Mouse (Mus musculus): Measurements from ENCODE around the gene Col4a6. TPM values are rescaled to one million over a fixed set of nuclear protein-coding genes. Genes with fewer than 3 reads are reported as not detected.
A peak's percentile ranks its signal among the peaks of the same experiment; 100 is the strongest.

Col4a6 gene
- polyA plus RNA-seq, 1 experiment: 0.01 TPM

DNA sequence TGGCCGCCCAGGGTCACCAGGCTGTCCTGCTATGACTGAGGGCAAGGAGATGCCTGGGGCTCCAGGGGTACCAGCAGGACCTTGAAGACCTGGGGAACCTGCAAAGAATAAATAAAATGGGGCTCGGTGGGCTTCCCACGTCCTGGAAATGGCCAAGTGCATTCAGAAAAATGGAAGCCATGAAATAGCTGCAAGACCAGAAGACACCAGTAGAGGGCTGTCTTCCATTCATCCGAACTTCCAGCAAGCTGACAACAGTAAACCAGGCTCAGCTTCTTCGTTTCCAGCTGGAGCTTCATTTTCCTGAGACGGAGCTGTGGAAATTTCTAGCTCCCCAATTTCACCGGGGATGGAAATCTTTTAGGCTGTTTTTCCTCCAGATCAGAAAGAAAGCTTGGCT is 298.5 kb downstream of the Col4a6 start:
- no peak overlapping the region for H3K4me3 ChIP-seq (ENCODE audit: insufficient read depth, poor library complexity, severe bottlenecking)
- H3K27me3 ChIP-seq (ENCODE audit: control insufficient read depth, insufficient read depth, insufficient read length): no peaks in the 10 kb centered on the region
- no peaks in the 10 kb centered on the region for H3K79me2 ChIP-seq (ENCODE audit: control insufficient read depth, insufficient read depth)
- H3K79me3 ChIP-seq (ENCODE audit: low read depth): no peaks in the 10 kb centered on the region
- TF ChIP-seq CEBPB (IDR thresholded peaks at IDR 0.05; ENCODE audit: low read depth) (no peak), USF1 (IDR thresholded peaks at IDR 0.05; ENCODE audit: low read depth) (no peak), FOSL1 (IDR thresholded peaks at IDR 0.05; ENCODE audit: insufficient read depth, low read length, poor library complexity, severe bottlenecking) (no peak), CTCF (IDR thresholded peaks at IDR 0.05; ENCODE audit: control insufficient read depth, insufficient read depth, insufficient read length) (no peak), MYOD1 (IDR thresholded peaks at IDR 0.05; ENCODE audit: control insufficient read depth, insufficient read length, low read depth) (no peak), MAX (IDR thresholded peaks at IDR 0.05) (no peak), MYOG (IDR thresholded peaks at IDR 0.05; ENCODE audit: control insufficient read depth, extremely low read depth, insufficient read length) (no peak)
- no peak overlapping the region for H3ac ChIP-seq (ENCODE audit: control insufficient read depth, insufficient read length, low read depth)
- no peaks in the 10 kb centered on the region for H3K36me3 ChIP-seq (ENCODE audit: control insufficient read depth, insufficient read depth)

DNA sequence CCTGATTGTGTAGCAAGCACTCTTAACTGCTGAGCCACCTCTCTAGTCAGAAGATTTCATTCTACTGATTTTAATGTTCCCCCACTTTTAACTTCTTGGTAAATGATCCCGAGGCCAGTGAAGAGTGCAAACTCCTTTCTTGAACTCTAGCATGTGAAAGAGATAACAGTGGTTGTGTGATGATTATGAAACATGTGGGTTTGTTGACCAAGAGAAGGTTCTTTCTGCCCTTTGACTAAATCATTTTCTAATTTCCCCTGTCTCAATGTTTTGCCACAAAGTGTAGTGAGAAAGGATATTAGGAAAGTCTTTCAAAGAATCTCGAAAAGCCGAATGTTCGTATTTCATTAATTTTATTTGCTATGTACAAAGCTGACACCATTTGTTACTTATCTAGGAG is 308.8 kb downstream of the Col4a6 start:
- Histone ChIP-seq H3K4me3 (ENCODE audit: insufficient read depth, poor library complexity, severe bottlenecking) (no peak overlapping the region), H3K79me2 (ENCODE audit: control insufficient read depth, insufficient read depth) (no peaks in the 10 kb centered on the region), H3K79me3 (ENCODE audit: low read depth) (no peaks in the 10 kb centered on the region), H3ac (ENCODE audit: control insufficient read depth, insufficient read length, low read depth) (no peak overlapping the region), H3K36me3 (ENCODE audit: control insufficient read depth, insufficient read depth) (no peaks in the 10 kb centered on the region), H3K27me3 (ENCODE audit: control insufficient read depth, insufficient read depth, insufficient read length) (no peaks in the 10 kb centered on the region)
- TF ChIP-seq CEBPB (IDR thresholded peaks at IDR 0.05; ENCODE audit: low read depth) (no peak), FOSL1 (IDR thresholded peaks at IDR 0.05; ENCODE audit: insufficient read depth, low read length, poor library complexity, severe bottlenecking) (no peak), MAX (IDR thresholded peaks at IDR 0.05) (no peak), USF1 (IDR thresholded peaks at IDR 0.05; ENCODE audit: low read depth) (no peak), MYOD1 (IDR thresholded peaks at IDR 0.05; ENCODE audit: control insufficient read depth, insufficient read length, low read depth) (no peak), MYOG (IDR thresholded peaks at IDR 0.05; ENCODE audit: control insufficient read depth, extremely low read depth, insufficient read length) (no peak), CTCF (IDR thresholded peaks at IDR 0.05; ENCODE audit: control insufficient read depth, insufficient read depth, insufficient read length) (no peak)

DNA sequence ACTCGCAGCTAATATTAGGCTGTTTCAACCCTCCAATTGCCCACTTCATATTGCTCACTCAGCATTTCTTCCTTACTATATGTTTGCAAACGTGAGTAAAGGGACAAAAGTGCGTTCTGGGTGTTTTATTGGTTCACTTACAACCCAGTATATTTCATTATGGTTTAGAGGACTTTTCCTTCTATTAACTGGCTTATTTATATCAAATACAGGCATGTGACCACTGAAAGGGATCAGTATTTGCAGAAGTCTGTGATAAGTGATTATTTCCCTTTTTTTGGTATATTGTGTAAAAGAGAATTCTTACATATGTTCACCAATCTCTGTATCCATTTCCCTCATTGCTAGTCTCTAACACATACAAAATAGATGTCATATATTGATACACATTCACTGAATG is 313.5 kb downstream of the Col4a6 start:
- Histone ChIP-seq H3K79me3 (ENCODE audit: low read depth) (no peaks in the 10 kb centered on the region), H3ac (ENCODE audit: control insufficient read depth, insufficient read length, low read depth) (no peak overlapping the region), H3K27me3 (ENCODE audit: control insufficient read depth, insufficient read depth, insufficient read length) (no peaks in the 10 kb centered on the region), H3K4me3 (ENCODE audit: insufficient read depth, poor library complexity, severe bottlenecking) (no peak overlapping the region), H3K36me3 (ENCODE audit: control insufficient read depth, insufficient read depth) (no peaks in the 10 kb centered on the region), H3K79me2 (ENCODE audit: control insufficient read depth, insufficient read depth) (no peaks in the 10 kb centered on the region)
- no peak for TF ChIP-seq MAX (IDR thresholded peaks at IDR 0.05)
- TF ChIP-seq MYOG (IDR thresholded peaks at IDR 0.05; ENCODE audit: control insufficient read depth, extremely low read depth, insufficient read length): no peak
- no peak for TF ChIP-seq MYOD1 (IDR thresholded peaks at IDR 0.05; ENCODE audit: control insufficient read depth, insufficient read length, low read depth)
- no peak for TF ChIP-seq USF1 (IDR thresholded peaks at IDR 0.05; ENCODE audit: low read depth)
- TF ChIP-seq CTCF (IDR thresholded peaks at IDR 0.05; ENCODE audit: control insufficient read depth, insufficient read depth, insufficient read length): no peak
- no peak for TF ChIP-seq FOSL1 (IDR thresholded peaks at IDR 0.05; ENCODE audit: insufficient read depth, low read length, poor library complexity, severe bottlenecking)
- no peak for TF ChIP-seq CEBPB (IDR thresholded peaks at IDR 0.05; ENCODE audit: low read depth)

DNA sequence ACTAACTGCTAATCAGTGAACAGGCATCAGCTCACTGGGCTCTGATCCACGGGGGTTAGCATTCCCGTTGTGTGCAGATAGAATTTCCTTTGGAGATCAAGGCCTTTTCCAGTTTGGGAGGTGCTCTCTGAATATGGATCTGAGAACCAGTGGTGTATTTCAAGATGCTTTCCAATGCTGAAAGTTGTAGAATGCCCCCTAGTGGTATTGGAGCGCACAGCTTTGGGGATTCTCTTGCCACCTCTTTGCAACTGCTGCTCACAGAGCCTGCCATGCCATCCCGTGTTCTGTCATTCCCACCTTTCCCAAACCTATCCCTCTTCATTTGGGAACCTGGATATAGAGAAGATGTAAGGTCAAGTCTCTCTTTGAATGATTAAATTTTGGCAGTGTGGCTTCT is 315.7 kb downstream of the Col4a6 start:
- Histone ChIP-seq H3K27me3 (ENCODE audit: control insufficient read depth, insufficient read depth, insufficient read length) (no peaks in the 10 kb centered on the region), H3K79me2 (ENCODE audit: control insufficient read depth, insufficient read depth) (no peaks in the 10 kb centered on the region), H3K4me3 (ENCODE audit: insufficient read depth, poor library complexity, severe bottlenecking) (no peak overlapping the region), H3K36me3 (ENCODE audit: control insufficient read depth, insufficient read depth) (no peaks in the 10 kb centered on the region), H3ac (ENCODE audit: control insufficient read depth, insufficient read length, low read depth) (no peak overlapping the region), H3K79me3 (ENCODE audit: low read depth) (no peaks in the 10 kb centered on the region)
- TF ChIP-seq CTCF (IDR thresholded peaks at IDR 0.05; ENCODE audit: control insufficient read depth, insufficient read depth, insufficient read length) (peak; percentile 13), MYOG (IDR thresholded peaks at IDR 0.05; ENCODE audit: control insufficient read depth, extremely low read depth, insufficient read length) (no peak)

DNA sequence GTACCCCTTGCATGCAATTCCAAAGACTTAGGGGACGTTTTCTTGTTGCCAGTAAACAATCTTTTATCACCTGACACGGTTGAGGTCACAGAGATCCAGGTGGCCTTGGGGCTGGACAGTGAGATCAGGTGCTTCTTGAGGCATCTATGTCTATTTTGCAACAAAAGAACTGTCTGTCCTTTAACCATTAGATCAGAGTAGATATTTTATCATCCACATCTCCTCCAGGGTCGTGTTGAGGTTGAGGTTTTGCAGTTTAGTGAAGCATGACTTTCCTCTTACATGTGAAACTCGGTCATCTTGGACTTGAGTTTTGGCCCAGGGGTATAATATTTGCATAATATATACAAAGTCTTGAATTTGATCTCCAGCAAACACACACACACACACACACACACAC is 316.2 kb downstream of the Col4a6 start:
- no peak for TF ChIP-seq MYOG (IDR thresholded peaks at IDR 0.05; ENCODE audit: control insufficient read depth, extremely low read depth, insufficient read length)
- TF ChIP-seq CEBPB (IDR thresholded peaks at IDR 0.05; ENCODE audit: low read depth): no peak
- TF ChIP-seq MAX (IDR thresholded peaks at IDR 0.05): no peak
- no peak for TF ChIP-seq CTCF (IDR thresholded peaks at IDR 0.05; ENCODE audit: control insufficient read depth, insufficient read depth, insufficient read length)
- no peak for TF ChIP-seq MYOD1 (IDR thresholded peaks at IDR 0.05; ENCODE audit: control insufficient read depth, insufficient read length, low read depth)
- no peak for TF ChIP-seq FOSL1 (IDR thresholded peaks at IDR 0.05; ENCODE audit: insufficient read depth, low read length, poor library complexity, severe bottlenecking)
- TF ChIP-seq USF1 (IDR thresholded peaks at IDR 0.05; ENCODE audit: low read depth): no peak
- H3ac ChIP-seq (ENCODE audit: control insufficient read depth, insufficient read length, low read depth): no peak overlapping the region
- H3K79me3 ChIP-seq (ENCODE audit: low read depth): no peaks in the 10 kb centered on the region
- H3K36me3 ChIP-seq (ENCODE audit: control insufficient read depth, insufficient read depth): no peaks in the 10 kb centered on the region
- no peaks in the 10 kb centered on the region for H3K27me3 ChIP-seq (ENCODE audit: control insufficient read depth, insufficient read depth, insufficient read length)
- H3K4me3 ChIP-seq (ENCODE audit: insufficient read depth, poor library complexity, severe bottlenecking): no peak overlapping the region
- no peaks in the 10 kb centered on the region for H3K79me2 ChIP-seq (ENCODE audit: control insufficient read depth, insufficient read depth)

DNA sequence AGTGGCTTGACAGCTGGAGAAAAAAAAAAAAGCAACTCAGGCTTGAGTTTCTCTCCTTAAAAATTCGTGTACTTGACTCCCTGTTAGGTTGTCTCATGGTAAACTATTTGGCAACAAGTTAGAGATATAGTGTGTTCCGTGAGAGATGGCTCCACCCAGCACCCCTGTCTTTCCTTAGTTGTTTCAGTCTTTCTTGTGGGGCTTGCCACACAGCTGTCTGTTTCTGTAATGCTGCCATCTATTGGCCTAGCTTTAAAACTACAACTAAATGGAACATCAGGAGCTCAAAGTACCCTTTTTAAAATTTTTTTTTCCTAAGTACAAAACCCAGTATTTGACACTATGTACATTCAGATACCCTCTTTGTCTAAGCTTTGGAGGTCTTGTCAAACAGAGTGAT is 317.2 kb downstream of the Col4a6 start:
- Histone ChIP-seq H3K79me3 (ENCODE audit: low read depth) (no peaks in the 10 kb centered on the region), H3ac (ENCODE audit: control insufficient read depth, insufficient read length, low read depth) (no peak overlapping the region), H3K27me3 (ENCODE audit: control insufficient read depth, insufficient read depth, insufficient read length) (no peaks in the 10 kb centered on the region), H3K4me3 (ENCODE audit: insufficient read depth, poor library complexity, severe bottlenecking) (no peak overlapping the region), H3K36me3 (ENCODE audit: control insufficient read depth, insufficient read depth) (no peaks in the 10 kb centered on the region), H3K79me2 (ENCODE audit: control insufficient read depth, insufficient read depth) (no peaks in the 10 kb centered on the region)
- no peak for TF ChIP-seq MYOG (IDR thresholded peaks at IDR 0.05; ENCODE audit: control insufficient read depth, extremely low read depth, insufficient read length)
- TF ChIP-seq MAX (IDR thresholded peaks at IDR 0.05): no peak
- TF ChIP-seq CTCF (IDR thresholded peaks at IDR 0.05; ENCODE audit: control insufficient read depth, insufficient read depth, insufficient read length): no peak
- TF ChIP-seq USF1 (IDR thresholded peaks at IDR 0.05; ENCODE audit: low read depth): no peak
- TF ChIP-seq FOSL1 (IDR thresholded peaks at IDR 0.05; ENCODE audit: insufficient read depth, low read length, poor library complexity, severe bottlenecking): no peak
- TF ChIP-seq MYOD1 (IDR thresholded peaks at IDR 0.05; ENCODE audit: control insufficient read depth, insufficient read length, low read depth): no peak
- no peak for TF ChIP-seq CEBPB (IDR thresholded peaks at IDR 0.05; ENCODE audit: low read depth)

Data from C2C12 (cell line).